Mouse (Mus musculus) kidney, postnatal 0 days (tissue): ENCODE measurements around the gene Tprkb. TPM values are rescaled to one million over a fixed set of nuclear protein-coding genes. Genes with fewer than 3 reads are reported as not detected.
"Not testable (repeated sequence)": the region's sequence is repeated elsewhere in the genome, so short reads cannot be mapped to it uniquely, and the experiment has no call there.

ENCODE experiments used
- ATAC-seq: fragments of 200-750 bp; cut with Nextera tagmentation; replicated peaks from 2 replicates; pipeline ENCODE4 v1.8.0; 2017; ENCODE audit warnings: low read depth, moderate number of reproducible peaks, moderate TSS enrichment, moderate library complexity; ENCODE audit not compliant: low FRiP score
- DNase-seq: peaks from one replicate; pipeline ENCODE4 v3.0.0-alpha.2; 2016; ENCODE audit warnings: low spot score
- H3K27ac ChIP-seq: fragments of 300-500 bp; sonication (generic); 2 replicates; pipeline ENCODE4 v1.5.1; 2014; ENCODE audit warnings: mild to moderate bottlenecking
- H3K27me3 ChIP-seq: fragments of 300-500 bp; sonication (generic); 2 replicates; pipeline ENCODE4 v1.6.1; 2014; ENCODE audit warnings: low read length, mixed read lengths; ENCODE audit not compliant: insufficient read depth
- H3K36me3 ChIP-seq: fragments of 300-500 bp; sonication (generic); 2 replicates; pipeline ENCODE4 v1.6.1; 2014; ENCODE audit warnings: low read length, mixed read lengths; ENCODE audit not compliant: insufficient read depth
- H3K4me1 ChIP-seq: fragments of 300-500 bp; sonication (generic); replicated peaks from 2 replicates; pipeline ENCODE4 v1.6.1; 2014; ENCODE audit warnings: antibody characterized with exemption, low read length, mixed read lengths; ENCODE audit not compliant: insufficient read depth
- H3K4me2 ChIP-seq: fragments of 300-500 bp; sonication (generic); 2 replicates; pipeline ENCODE4 v1.6.1; 2014; ENCODE audit warnings: mild to moderate bottlenecking, low read length, moderate library complexity, mixed read lengths
- H3K4me3 ChIP-seq: fragments of 300-500 bp; sonication (generic); replicated peaks from 2 replicates; pipeline ENCODE4 v1.5.1; 2014; ENCODE audit warnings: low read depth, low read length
- H3K9ac ChIP-seq: fragments of 300-500 bp; sonication (generic); 2 replicates; pipeline ENCODE4 v1.6.1; 2014; ENCODE audit warnings: low read depth, low read length
- H3K9me3 ChIP-seq: fragments of 300-500 bp; sonication (generic); replicated peaks from 2 replicates; pipeline ENCODE4 v1.6.1; 2016; ENCODE audit warnings: low read length, inconsistent platforms, mixed read lengths
- CTCF ChIP-seq: IDR thresholded peaks from 2 replicates; pipeline ENCODE4 v1.5.1; 2016; ENCODE audit warnings: antibody characterized with exemption, low read depth, mild to moderate bottlenecking, moderate library complexity
- WGBS: fragments of 180-500 bp; shearing (Covaris S2); extraction: QIAGEN DNeasy Blood & Tissue Kit; methylation state at CpG from one replicate; pipeline ENCODE4 v1.1.7; 2014; 5-methylcytosine and 5-hydroxymethylcytosine counted together
- polyA plus RNA-seq: library from polyadenylated mRNA; unstranded; fragments of >200 nt; fragmentation: Nextera tagmentation; extraction: Ambion mirVana; gene quantifications from 2 replicates; pipeline ENCODE4 v1.2.1, GENCODE M21; 2015

Gene Tprkb
- polyA plus RNA-seq, 1 experiment from 2014 or later: 54.3 TPM

DNA sequence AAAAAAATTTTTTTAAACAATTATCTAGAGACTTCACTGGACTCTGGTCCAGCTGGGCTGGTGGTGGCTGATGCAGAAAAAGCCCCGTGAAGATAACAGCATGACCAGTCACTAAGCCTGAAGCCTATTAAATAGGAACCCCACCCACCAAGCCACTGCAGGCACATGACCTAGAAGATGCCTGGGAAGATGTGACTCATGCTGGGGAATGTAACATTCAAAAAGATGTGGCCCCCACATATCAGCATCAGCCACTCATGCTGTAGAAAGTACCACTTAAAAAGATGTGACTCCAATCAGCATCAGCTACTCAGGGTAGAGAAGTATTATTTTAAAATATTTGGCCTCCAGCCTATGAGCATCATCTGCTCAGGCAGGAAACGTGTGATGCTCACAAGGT lies 58.2 kb downstream of the Tprkb start:
- no peak overlapping the region for H3K9ac ChIP-seq
- 51% methylated on average over 2 of the region's 2 CpGs for WGBS
- no peak for DNase-seq
- H3K4me2 ChIP-seq: no peak overlapping the region
- H3K27me3 ChIP-seq: no peaks in the 10 kb centered on the region
- no peaks in the 10 kb centered on the region for H3K4me1 ChIP-seq
- no peak overlapping the region for H3K4me3 ChIP-seq
- no peaks in the 10 kb centered on the region for H3K9me3 ChIP-seq
- no peaks in the 10 kb centered on the region for H3K36me3 ChIP-seq
- no peak overlapping the region for H3K27ac ChIP-seq
- no peak for ATAC-seq
- no peak for TF ChIP-seq CTCF

DNA sequence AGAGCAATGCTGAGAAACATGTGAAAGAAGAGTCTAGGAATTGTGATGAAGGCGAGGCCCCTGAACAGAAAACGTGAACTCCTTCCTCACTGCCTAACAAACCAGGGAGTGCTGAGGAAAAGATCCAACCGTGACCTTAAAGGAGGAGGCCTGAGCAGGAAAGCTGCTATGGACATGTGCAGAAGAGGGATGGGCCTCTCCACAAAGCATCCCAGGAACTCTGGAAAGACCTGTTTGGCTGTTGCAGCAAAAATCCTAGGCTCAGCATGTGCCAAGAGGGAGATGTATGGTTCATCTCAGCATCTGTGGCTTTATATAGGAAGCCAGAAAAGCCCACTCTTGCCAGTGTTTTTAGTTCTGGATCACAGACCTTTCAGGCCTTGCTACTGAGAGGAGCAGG lies 61.0 kb downstream of the Tprkb start:
- Histone ChIP-seq H3K9me3 (no peaks in the 10 kb centered on the region), H3K27me3 (no peaks in the 10 kb centered on the region), H3K9ac (no peak overlapping the region), H3K4me2 (no peak overlapping the region), H3K4me3 (no peak overlapping the region), H3K36me3 (no peaks in the 10 kb centered on the region), H3K27ac (no peak overlapping the region), H3K4me1 (no peaks in the 10 kb centered on the region)
- TF ChIP-seq CTCF: no peak
- 61% methylated on average over 3 of the region's 3 CpGs for WGBS
- DNase-seq (no peak), ATAC-seq (no peak)

DNA sequence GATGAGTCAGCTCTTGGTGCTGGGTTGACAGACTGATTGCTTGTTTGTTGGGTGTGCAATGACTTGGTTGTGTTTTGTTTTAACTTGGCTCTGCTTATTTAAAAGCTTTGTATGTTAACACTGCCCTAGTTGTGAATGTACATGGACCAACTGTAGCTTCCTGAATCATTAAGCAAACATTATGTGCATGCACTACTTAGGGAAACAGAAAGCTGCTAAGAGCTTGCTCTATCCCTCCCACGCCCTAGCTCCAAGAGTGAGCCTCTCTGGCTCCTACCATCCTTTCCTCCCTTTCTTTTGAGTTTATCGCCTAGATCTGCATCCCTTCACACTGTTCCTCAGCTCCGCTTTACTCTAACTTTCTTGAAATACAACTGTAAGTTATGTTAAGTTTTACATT lies 61.7 kb downstream of the Tprkb start:
- no peak overlapping the region for H3K4me3 ChIP-seq
- no peak for TF ChIP-seq CTCF
- no peaks in the 10 kb centered on the region for H3K4me1 ChIP-seq
- no peaks in the 10 kb centered on the region for H3K9me3 ChIP-seq
- no peaks in the 10 kb centered on the region for H3K27me3 ChIP-seq
- no peak overlapping the region for H3K27ac ChIP-seq
- no peak for ATAC-seq
- H3K4me2 ChIP-seq: no peak overlapping the region
- H3K36me3 ChIP-seq: no peaks in the 10 kb centered on the region
- DNase-seq: no peak
- 55% methylated on average over 3 of the region's 3 CpGs for WGBS
- no peak overlapping the region for H3K9ac ChIP-seq

DNA sequence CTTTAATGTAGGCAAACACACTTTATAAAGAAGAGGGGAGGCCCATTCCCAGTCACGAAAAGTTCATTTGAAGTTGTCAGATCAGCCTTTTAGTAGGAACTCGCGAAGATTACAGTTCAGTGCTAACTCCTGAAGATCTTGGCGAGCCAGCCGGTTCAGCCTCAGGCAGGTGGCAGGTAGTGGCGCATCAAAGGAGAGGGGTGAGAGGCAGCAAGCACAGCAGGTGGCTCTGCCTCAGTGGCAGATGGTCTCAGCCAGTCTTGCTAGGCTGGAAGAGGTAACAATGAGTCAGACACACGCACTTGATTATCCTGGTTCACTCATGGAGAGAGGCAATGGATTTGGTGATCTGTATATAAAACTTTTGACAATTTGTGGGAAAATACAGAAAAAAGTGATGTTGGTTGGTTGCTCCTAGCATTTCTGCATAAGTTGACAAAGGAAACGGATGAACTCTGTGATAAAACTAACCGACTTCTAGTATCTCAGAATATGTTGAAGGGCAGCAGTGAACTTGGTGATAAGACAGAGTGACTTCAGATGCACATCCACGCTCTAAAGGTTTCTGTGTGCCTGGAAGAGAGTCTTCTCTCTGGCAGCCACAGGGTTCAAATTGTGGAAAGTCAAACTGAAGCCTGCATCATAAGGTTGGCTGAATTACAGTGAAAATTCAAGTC lies 63.4 kb downstream of the Tprkb start:
- H3K4me3 ChIP-seq: no peak overlapping the region
- ATAC-seq (no peak), DNase-seq (no peak)
- H3K27me3 ChIP-seq: no peaks in the 10 kb centered on the region
- no peak overlapping the region for H3K4me2 ChIP-seq
- 63% methylated on average over 10 of the region's 10 CpGs for WGBS
- no peaks in the 10 kb centered on the region for H3K36me3 ChIP-seq
- no peak overlapping the region for H3K9ac ChIP-seq
- TF ChIP-seq CTCF: no peak
- no peaks in the 10 kb centered on the region for H3K4me1 ChIP-seq
- H3K27ac ChIP-seq: no peak overlapping the region
- no peaks in the 10 kb centered on the region for H3K9me3 ChIP-seq

DNA sequence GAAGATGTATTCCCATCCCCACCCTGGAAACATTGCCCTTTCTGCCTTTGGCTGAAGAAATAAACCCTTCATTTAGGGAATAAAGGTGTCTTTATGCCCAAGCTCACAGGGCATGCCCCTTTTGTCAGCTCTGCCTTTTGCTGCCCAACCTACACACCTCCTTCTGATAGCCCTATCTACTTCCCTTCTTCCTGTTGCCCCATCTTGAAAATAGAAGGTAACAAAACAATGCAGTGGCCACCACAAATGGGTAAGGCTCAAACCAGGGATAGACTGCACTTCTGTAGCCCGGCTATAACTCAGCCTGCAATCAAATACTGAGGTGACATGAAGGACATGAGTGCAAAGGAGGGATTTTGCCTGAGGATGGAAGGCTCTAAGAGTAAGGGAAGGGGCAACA lies 64.1 kb downstream of the Tprkb start:
- Histone ChIP-seq H3K9ac (no peak overlapping the region), H3K4me1 (no peaks in the 10 kb centered on the region), H3K27ac (no peak overlapping the region), H3K27me3 (no peaks in the 10 kb centered on the region), H3K9me3 (no peaks in the 10 kb centered on the region), H3K4me3 (no peak overlapping the region), H3K4me2 (no peak overlapping the region), H3K36me3 (no peaks in the 10 kb centered on the region)
- DNase-seq (no peak), ATAC-seq (no peak)
- WGBS: 68% methylated on average over 1 of the region's 1 CpGs
- TF ChIP-seq CTCF: no peak

DNA sequence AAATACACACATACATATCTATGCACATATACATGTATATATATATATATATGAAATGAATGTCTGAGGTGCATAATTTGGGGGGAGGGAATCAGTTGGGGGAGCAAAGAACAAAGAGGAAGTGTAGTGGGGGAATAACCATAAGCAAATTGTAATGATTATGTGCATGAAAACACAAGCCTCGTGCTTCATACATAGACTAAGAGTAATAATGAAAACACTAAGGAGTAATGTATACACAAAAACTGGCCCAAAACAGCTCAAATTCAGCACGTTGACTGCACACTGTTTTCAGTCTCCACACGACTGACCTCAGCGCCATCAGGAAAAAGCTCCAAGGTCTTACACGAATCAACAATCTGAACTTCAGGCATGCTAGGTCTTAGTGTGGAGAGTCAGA lies 64.6 kb downstream of the Tprkb start:
- Histone ChIP-seq H3K4me2 (no peak overlapping the region), H3K9me3 (no peaks in the 10 kb centered on the region), H3K27ac (no peak overlapping the region), H3K4me1 (no peaks in the 10 kb centered on the region), H3K9ac (no peak overlapping the region), H3K27me3 (no peaks in the 10 kb centered on the region), H3K4me3 (no peak overlapping the region), H3K36me3 (no peaks in the 10 kb centered on the region)
- ATAC-seq: no peak
- WGBS: 76% methylated on average over 5 of the region's 5 CpGs
- no peak for DNase-seq
- TF ChIP-seq CTCF: no peak

DNA sequence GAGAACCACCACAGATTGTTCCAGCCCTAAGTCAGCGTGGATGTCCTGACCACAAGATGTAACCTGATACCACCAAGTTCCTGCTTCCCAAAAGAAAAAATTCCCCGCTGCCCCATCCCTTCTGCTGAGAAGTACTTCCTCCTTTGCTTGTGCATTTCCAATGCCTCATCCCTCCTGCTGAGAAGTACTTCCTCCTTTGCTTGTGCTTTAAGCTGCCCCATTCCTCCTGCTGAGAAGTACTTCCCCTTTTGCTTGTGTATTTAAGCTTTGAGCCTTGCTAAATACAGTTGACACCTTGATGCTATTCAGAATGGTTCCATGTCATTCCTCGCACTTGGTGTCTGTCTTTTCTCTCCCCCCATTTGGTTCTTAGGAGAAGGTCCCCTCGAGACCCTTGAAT lies 67.1 kb downstream of the Tprkb start:
- not testable (repeated sequence) for DNase-seq, H3K27ac ChIP-seq, H3K9me3 ChIP-seq, H3K4me1 ChIP-seq, ATAC-seq, H3K9ac ChIP-seq, H3K4me3 ChIP-seq, H3K36me3 ChIP-seq, H3K27me3 ChIP-seq, H3K4me2 ChIP-seq
- WGBS: 86% methylated on average over 4 of the region's 4 CpGs

Other genes with a start within 250 kb of the Tprkb start
- gene Nat8f7, start 198.7 kb upstream of the Tprkb start, polyA plus RNA-seq: 0.13 TPM in 1 of 2 replicates, not detected in the other
- gene Nat8f3, start 146.1 kb upstream of the Tprkb start, polyA plus RNA-seq: 0.15 TPM in 1 of 2 replicates, not detected in the other
- 0.14 and 0.64 TPM in 2 replicates for gene Nat8f6, start 90.9 kb upstream of the Tprkb start, polyA plus RNA-seq
- 0.88 and 1.1 TPM in 2 replicates for gene Nat8f5, start 90.9 kb upstream of the Tprkb start, polyA plus RNA-seq
- gene Nat8, start 79.8 kb upstream of the Tprkb start, polyA plus RNA-seq: 18.0 and 26.8 TPM in 2 replicates
- 2.2 and 2.6 TPM in 2 replicates for gene Nat8f2, start 42.7 kb upstream of the Tprkb start, polyA plus RNA-seq
- 7.2 and 7.7 TPM in 2 replicates for gene Nat8f4, start 7.0 kb upstream of the Tprkb start, polyA plus RNA-seq
- gene Nat8f1, start 3.8 kb downstream of the Tprkb start, polyA plus RNA-seq: 165 and 182 TPM in 2 replicates
- gene Dusp11, start 49.8 kb downstream of the Tprkb start, polyA plus RNA-seq: 33.5 and 38.7 TPM in 2 replicates
- not detected in 2 replicates for gene Figla, start 104.3 kb downstream of the Tprkb start, polyA plus RNA-seq
- 1.8 and 2.6 TPM in 2 replicates for gene Add2, start 116.8 kb downstream of the Tprkb start, polyA plus RNA-seq